Mouse (Mus musculus): Measurements from ENCODE around the gene Bysl.

DNA sequence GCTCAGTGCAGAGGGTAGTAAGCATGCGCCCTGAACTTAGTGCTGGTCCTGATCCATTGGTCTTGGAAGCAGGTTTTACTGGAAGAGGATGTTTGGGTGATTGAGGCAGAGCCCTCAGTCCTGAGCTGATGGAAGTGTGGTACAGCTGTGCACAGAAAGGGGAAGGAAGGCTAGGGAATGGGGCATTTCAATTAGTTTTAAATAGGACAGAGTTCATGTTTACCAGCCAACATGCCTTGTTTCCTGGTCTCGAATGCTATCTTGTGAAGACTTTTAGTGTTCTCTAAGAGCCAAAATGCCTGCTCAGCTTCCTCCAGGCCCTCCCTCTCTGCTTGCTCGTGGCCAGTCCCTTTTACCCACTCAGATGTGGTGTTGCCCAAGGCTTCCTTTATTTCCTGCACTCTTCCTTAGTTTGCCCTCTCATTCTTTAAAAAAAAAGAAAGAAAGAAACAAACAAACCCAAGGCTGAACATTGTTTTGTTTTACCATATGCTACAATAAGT is 47.5 kb upstream of the Bysl start:
- no peak for TF ChIP-seq CTCF (IDR thresholded peaks at IDR 0.05; ENCODE audit: control insufficient read depth, insufficient read depth, low read length)
- no peak for TF ChIP-seq POLR2A (IDR thresholded peaks at IDR 0.05; ENCODE audit: borderline replicate concordance, control insufficient read depth, low read depth, low read length)

All from bone marrow, adult 2 months (tissue).